Mouse (Mus musculus) MEL (cell line): ENCODE measurements around the gene Gatm. TPM values are rescaled to one million over a fixed set of nuclear protein-coding genes. Genes with fewer than 3 reads are reported as not detected.
A peak's percentile ranks its signal among the peaks of the same experiment; 100 is the strongest.

Source experiments
- DNase-seq: peaks from one replicate; pipeline ENCODE4 v3.0.0; 2011; ENCODE audit warnings: low read depth, low spot score
- H3K27ac ChIP-seq: 2 replicates; pipeline ENCODE4 v1.5.1; 2012; ENCODE audit warnings: low read depth, mild to moderate bottlenecking, control low read depth, low read length, moderate library complexity; ENCODE audit not compliant: control insufficient read depth
- H3K27me3 ChIP-seq, 2 experiments: fragments of 150-350 bp in 1 of 2; sonication (generic) in 1 of 2; 2 replicates each; pipeline ENCODE4 v1.6.1; 2012; ENCODE audit warnings: low read length in 2 of 2, mild to moderate bottlenecking in 2 of 2, improper control_type of control experiment in 1 of 2, moderate library complexity in 1 of 2; ENCODE audit not compliant: insufficient read depth in 2 of 2, control insufficient read depth in 1 of 2
- H3K36me3 ChIP-seq, 2 experiments: 2 replicates each; pipeline ENCODE4 v1.6.1; 2012 to 2014; ENCODE audit warnings: low read length in 2 of 2, improper control_type of control experiment in 1 of 2, inconsistent platforms in 1 of 2, mild to moderate bottlenecking in 1 of 2; ENCODE audit not compliant: insufficient read depth in 2 of 2, control insufficient read depth in 1 of 2
- H3K4me1 ChIP-seq, 2 experiments: fragments of 150-350 bp in 1 of 2; sonication (generic) in 1 of 2; 2 replicates each; pipeline ENCODE4 v1.6.1; 2012; ENCODE audit warnings: low read length in 2 of 2, improper control_type of control experiment in 1 of 2, mild to moderate bottlenecking in 1 of 2; ENCODE audit not compliant: insufficient read depth in 2 of 2, control insufficient read depth in 1 of 2
- H3K4me3 ChIP-seq, 2 experiments: fragments of 150-350 bp in 1 of 2; sonication (generic) in 1 of 2; 2 replicates each; pipeline ENCODE4 v1.5.1; 2012; ENCODE audit warnings: low read depth in 2 of 2, low read length in 2 of 2, mild to moderate bottlenecking in 2 of 2, moderate library complexity in 2 of 2, control low read depth in 1 of 2, improper control_type of control experiment in 1 of 2; ENCODE audit not compliant: control insufficient read depth in 1 of 2, insufficient read depth in 1 of 2
- H3K79me2 ChIP-seq: 2 replicates; pipeline ENCODE4 v1.6.1; 2012; ENCODE audit warnings: mild to moderate bottlenecking, low read length, moderate library complexity; ENCODE audit not compliant: control insufficient read depth, poor library complexity, insufficient read depth
- H3K9ac ChIP-seq: 2 replicates; pipeline ENCODE4 v1.6.1; 2012; ENCODE audit warnings: low read depth, mild to moderate bottlenecking, control low read depth, low read length, moderate library complexity; ENCODE audit not compliant: control insufficient read depth, poor library complexity, severe bottlenecking
- H3K9me3 ChIP-seq: fragments of 150-350 bp; sonication (generic); replicated peaks from 2 replicates; pipeline ENCODE4 v1.6.1; 2012; ENCODE audit warnings: mild to moderate bottlenecking, low read length, improper control_type of control experiment, moderate library complexity; ENCODE audit not compliant: insufficient read depth
- CHD1 ChIP-seq: IDR thresholded peaks from 2 replicates; pipeline ENCODE4 v1.6.1; 2012; ENCODE audit warnings: low read depth, mild to moderate bottlenecking, inconsistent platforms, low read length, improper control_type of control experiment
- CTCF ChIP-seq, 3 experiments: IDR thresholded peaks in 2 of 3; conservative IDR thresholded peaks in 1 of 3; 2 replicates each; pipeline ENCODE4 v1.5.1; 2011 to 2012; ENCODE audit warnings: low read length in 3 of 3, low read depth in 2 of 3, mild to moderate bottlenecking in 2 of 3, improper control_type of control experiment in 1 of 3, inconsistent platforms in 1 of 3, mixed read lengths in 1 of 3, moderate library complexity in 1 of 3; ENCODE audit not compliant: control insufficient read depth in 1 of 3, insufficient read depth in 1 of 3, poor library complexity in 1 of 3, severe bottlenecking in 1 of 3
- ELF1 ChIP-seq: IDR thresholded peaks from 2 replicates; pipeline ENCODE4 v1.6.1; 2014; ENCODE audit warnings: low read depth, mild to moderate bottlenecking, inconsistent platforms, low read length, improper control_type of control experiment, moderate library complexity
- GABPA ChIP-seq: IDR thresholded peaks from 2 replicates; pipeline ENCODE4 v1.6.1; 2012; ENCODE audit warnings: low read depth, mild to moderate bottlenecking, inconsistent platforms, low read length, improper control_type of control experiment, moderate library complexity
- HCFC1 ChIP-seq: IDR thresholded peaks from 2 replicates; pipeline ENCODE4 v1.6.1; 2012; ENCODE audit warnings: low read depth, mild to moderate bottlenecking, inconsistent platforms, low read length, improper control_type of control experiment, moderate library complexity
- KAT2A ChIP-seq: conservative IDR thresholded peaks from 2 replicates; pipeline ENCODE4 v1.6.1; 2012; ENCODE audit warnings: low read depth, low read length, improper control_type of control experiment, inconsistent platforms
- MAFK ChIP-seq: IDR thresholded peaks from 2 replicates; pipeline ENCODE4 v1.6.1; 2011; ENCODE audit warnings: low read depth, mild to moderate bottlenecking, low read length, improper control_type of control experiment, borderline replicate concordance
- MAX ChIP-seq: IDR thresholded peaks from 2 replicates; pipeline ENCODE4 v1.6.1; 2011; ENCODE audit warnings: low read length, improper control_type of control experiment
- MAZ ChIP-seq: IDR thresholded peaks from 2 replicates; pipeline ENCODE4 v1.6.1; 2012; ENCODE audit warnings: low read depth, mild to moderate bottlenecking, inconsistent platforms, low read length, improper control_type of control experiment
- MEF2A ChIP-seq: IDR thresholded peaks from 2 replicates; pipeline ENCODE4 v1.6.1; 2014; ENCODE audit warnings: low read depth, mild to moderate bottlenecking, inconsistent platforms, low read length, improper control_type of control experiment; ENCODE audit not compliant: poor library complexity, insufficient replicate concordance, severe bottlenecking; ENCODE audit errors: extremely low read depth
- MXI1 ChIP-seq: IDR thresholded peaks from 2 replicates; pipeline ENCODE4 v1.6.1; 2011; ENCODE audit warnings: mild to moderate bottlenecking, low read depth, low read length, improper control_type of control experiment
- MYC ChIP-seq: IDR thresholded peaks from 2 replicates; pipeline ENCODE4 v1.6.1; 2011; ENCODE audit warnings: low read depth, mild to moderate bottlenecking, low read length, improper control_type of control experiment, moderate library complexity
- NELFE ChIP-seq: IDR thresholded peaks from 2 replicates; pipeline ENCODE4 v1.6.1; 2011; ENCODE audit warnings: low read depth, low read length, improper control_type of control experiment
- NRF1 ChIP-seq: IDR thresholded peaks from 2 replicates; pipeline ENCODE4 v1.6.1; 2014; ENCODE audit warnings: low read depth, mild to moderate bottlenecking, inconsistent platforms, low read length, improper control_type of control experiment, moderate library complexity; ENCODE audit not compliant: poor library complexity, insufficient read depth, severe bottlenecking
- POLR2AphosphoS5 ChIP-seq: IDR thresholded peaks from 2 replicates; pipeline ENCODE4 v1.6.1; 2012; ENCODE audit warnings: low read depth, borderline replicate concordance, mild to moderate bottlenecking, inconsistent platforms, low read length, moderate library complexity, mixed read lengths
- RAD21 ChIP-seq: IDR thresholded peaks from 2 replicates; pipeline ENCODE4 v1.6.1; 2011; ENCODE audit warnings: mild to moderate bottlenecking, low read depth, low read length, improper control_type of control experiment
- RCOR1 ChIP-seq: IDR thresholded peaks from 2 replicates; pipeline ENCODE4 v1.6.1; 2012; ENCODE audit warnings: low read depth, mild to moderate bottlenecking, inconsistent platforms, low read length, improper control_type of control experiment
- SIN3A ChIP-seq: IDR thresholded peaks from 2 replicates; pipeline ENCODE4 v1.6.1; 2012; ENCODE audit warnings: low read length, improper control_type of control experiment, inconsistent platforms
- SMC3 ChIP-seq: IDR thresholded peaks from 2 replicates; pipeline ENCODE4 v1.6.1; 2011; ENCODE audit warnings: low read depth, low read length, improper control_type of control experiment
- TAL1 ChIP-seq: IDR thresholded peaks from 2 replicates; pipeline ENCODE4 v1.6.1; 2012; ENCODE audit warnings: mild to moderate bottlenecking, inconsistent platforms, low read length, moderate library complexity, mixed read lengths
- TBP ChIP-seq: IDR thresholded peaks from 2 replicates; pipeline ENCODE4 v1.8.0; 2011; ENCODE audit warnings: low read depth, low read length, improper control_type of control experiment
- TCF12 ChIP-seq: IDR thresholded peaks from 2 replicates; pipeline ENCODE4 v1.6.1; 2014; ENCODE audit warnings: low read depth, mild to moderate bottlenecking, inconsistent platforms, low read length, improper control_type of control experiment, moderate library complexity
- ZC3H11A ChIP-seq: IDR thresholded peaks from 2 replicates; pipeline ENCODE4 v1.6.1; 2012; ENCODE audit warnings: low read depth, mild to moderate bottlenecking, inconsistent platforms, low read length, improper control_type of control experiment
- ZKSCAN1 ChIP-seq: IDR thresholded peaks from 2 replicates; pipeline ENCODE4 v1.6.1; 2012; ENCODE audit warnings: low read depth, mild to moderate bottlenecking, inconsistent platforms, low read length, improper control_type of control experiment, moderate library complexity
- polyA plus RNA-seq, 2 experiments: library from polyadenylated mRNA; stranded (reverse) in 1 of 2; unstranded in 1 of 2; fragments of >175 nt in 1 of 2; fragments of >200 nt in 1 of 2; gene quantifications; 2 replicates each; pipeline versions ENCODE4 v1.2.1 to v1.2.4; 2012; ENCODE audit warnings: low replicate concordance in 2 of 2, low read depth in 1 of 2; ENCODE audit not compliant: insufficient read length in 2 of 2, insufficient read depth in 1 of 2, missing spikeins in 1 of 2
- total RNA-seq: library from RNA; depleted of rRNA; stranded (reverse); fragments of 300-350 nt; gene quantifications from 2 replicates; pipeline ENCODE4 v1.2.3, GENCODE M21; 2012

The Gatm gene
- total and polyA plus RNA-seq, 3 experiments = not detected

DNA sequence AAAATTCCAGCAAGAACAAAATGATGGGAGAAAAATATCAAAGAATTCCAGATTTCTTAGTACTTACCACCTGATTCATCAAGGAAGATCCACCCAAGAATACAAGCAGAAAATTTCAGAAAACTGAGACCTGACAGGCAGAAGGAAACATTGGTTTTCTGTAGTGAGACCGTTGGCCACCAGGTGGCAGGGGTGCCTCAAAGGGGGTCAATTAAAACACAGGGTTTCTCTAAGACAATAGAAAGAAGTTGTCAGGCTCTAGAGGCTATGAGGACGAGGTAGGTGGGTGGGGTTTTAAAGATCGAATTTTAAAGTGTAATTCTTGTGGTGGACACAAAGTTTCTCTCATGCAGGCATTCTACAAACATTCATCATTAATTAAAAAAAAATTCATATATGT lies 41.7 kb downstream of the Gatm start:
- H3K4me1 ChIP-seq = no peaks in the 10 kb centered on the region
- H3K36me3 ChIP-seq = no peaks in the 10 kb centered on the region
- H3K27me3 ChIP-seq = no peaks in the 10 kb centered on the region
- no peak overlapping the region for H3K9ac ChIP-seq
- H3K79me2 ChIP-seq = no peaks in the 10 kb centered on the region
- H3K27ac ChIP-seq = no peak overlapping the region
- TF ChIP-seq CTCF (IDR thresholded peaks at IDR 0.05 in 2 of 3, conservative IDR thresholded peaks at IDR 0.05 in 1 of 3; ENCODE audit: control insufficient read depth in 1 of 3, insufficient read depth in 1 of 3, low read depth in 2 of 3, low read length in 3 of 3, poor library complexity in 1 of 3, severe bottlenecking in 1 of 3) (peak; percentile 13 to 51 (median 41); a peak in 5 of 6 replicates), SMC3 (peak; percentile 65), MAX (no peak), NELFE (no peak), ELF1 (no peak), GABPA (no peak), ZKSCAN1 (no peak), RAD21 (peak; percentile 41), KAT2A (no peak), MEF2A (no peak), CHD1 (no peak), MAZ (no peak), ZC3H11A (peak; percentile 36; the same call in 1 of the 2 replicates), MAFK (no peak)
- TF ChIP-seq, all 39 proteins: peak for 4
- peak; percentile 25 for DNase-seq
- H3K4me3 ChIP-seq = no peak overlapping the region
- H3K9me3 ChIP-seq = no peaks in the 10 kb centered on the region

DNA sequence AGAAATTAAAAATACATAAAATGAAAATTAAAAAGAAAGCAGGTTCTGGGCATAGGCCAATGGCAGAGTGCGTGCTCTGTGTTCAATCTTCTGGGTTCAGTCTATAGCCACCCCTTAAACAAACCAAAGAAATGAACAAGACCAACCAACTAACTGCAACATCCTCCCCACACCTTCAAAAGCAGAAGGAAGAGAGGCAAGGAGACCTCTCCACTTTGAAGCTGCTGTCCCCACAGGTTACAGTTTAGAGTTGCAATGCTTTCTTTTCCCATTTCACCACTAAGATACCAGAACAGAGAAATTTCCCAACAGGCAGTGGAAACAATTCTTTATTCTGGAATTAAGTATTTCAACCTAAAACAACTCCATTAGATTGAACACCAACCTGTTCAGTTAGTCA lies 48.9 kb downstream of the Gatm start:
- H3K36me3 ChIP-seq = no peaks in the 10 kb centered on the region
- no peaks in the 10 kb centered on the region for H3K27me3 ChIP-seq
- no peaks in the 10 kb centered on the region for H3K4me1 ChIP-seq
- DNase-seq = no peak
- no peak overlapping the region for H3K27ac ChIP-seq
- no peak for TF ChIP-seq ZKSCAN1
- TF ChIP-seq HCFC1 = no peak
- TF ChIP-seq GABPA = no peak
- TF ChIP-seq ELF1 = no peak
- TF ChIP-seq MXI1 = no peak
- TF ChIP-seq POLR2AphosphoS5 = no peak
- no peak for TF ChIP-seq MAFK
- no peak for TF ChIP-seq SIN3A
- no peak for TF ChIP-seq MEF2A
- TF ChIP-seq MAZ = no peak
- no peak for TF ChIP-seq TCF12
- TF ChIP-seq MYC = no peak
- no peak for TF ChIP-seq NELFE
- TF ChIP-seq NRF1 = no peak
- no peak for TF ChIP-seq RCOR1
- TF ChIP-seq TAL1 = no peak
- no peak for TF ChIP-seq MAX
- TF ChIP-seq TBP = no peak
- no peak for TF ChIP-seq KAT2A
- no peaks in the 10 kb centered on the region for H3K79me2 ChIP-seq
- H3K4me3 ChIP-seq = no peak overlapping the region
- no peak overlapping the region for H3K9ac ChIP-seq
- H3K9me3 ChIP-seq = no peaks in the 10 kb centered on the region
